Mouse (Mus musculus) urinary bladder, adult 18-20 months (tissue): ENCODE data around the gene Haus6.
A peak's percentile ranks its signal among the peaks of the same experiment; 100 is the strongest.

ENCODE experiments used
- DNase-seq, 2 experiments: peaks; one replicate each; pipeline ENCODE4 v3.0.0; 2022; ENCODE audit warnings: low spot score in 2 of 2, mixed read lengths in 2 of 2

Haus6 gene

DNA sequence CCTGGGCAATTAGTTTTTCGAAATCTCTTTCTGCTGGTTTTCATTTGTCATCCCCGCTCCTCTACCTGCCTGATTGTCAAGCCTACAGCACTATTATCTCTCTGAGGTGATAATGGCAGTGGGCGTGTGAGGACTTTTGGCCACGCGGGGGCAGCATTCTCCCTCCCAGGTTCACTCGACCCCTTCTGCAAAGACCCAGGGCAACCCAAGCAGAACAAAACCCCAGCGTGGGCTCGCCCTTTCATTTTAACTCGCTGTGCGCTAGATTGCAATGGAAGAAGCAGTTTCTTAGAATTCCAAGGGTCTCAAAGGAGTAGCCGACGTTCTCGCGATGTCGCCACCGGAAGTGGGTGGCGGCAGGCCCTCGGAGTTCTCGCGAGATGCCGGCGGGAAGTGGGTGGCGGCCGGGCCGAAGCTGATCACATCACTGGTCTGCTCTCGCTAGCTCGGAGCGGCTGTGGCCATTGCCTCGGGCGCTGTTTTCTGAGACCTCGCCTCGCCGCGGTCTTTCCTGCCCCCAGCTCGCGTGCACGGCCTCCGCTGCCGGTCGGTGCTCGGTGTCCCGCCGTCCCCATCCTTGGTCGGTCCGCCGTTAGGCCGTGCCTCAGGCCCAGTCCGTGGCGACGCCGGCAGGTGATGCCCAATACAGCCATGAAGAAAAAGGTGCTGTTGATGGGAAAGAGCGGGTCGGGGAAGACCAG, 36.4 kb downstream of the Haus6 start, which contains the start of gene Rraga:
Gene Rraga, plus strand, starts transcription at position 386 of the 701 bp plus-strand sequence.
- peak; percentile 94 to 96 for DNase-seq

DNA sequence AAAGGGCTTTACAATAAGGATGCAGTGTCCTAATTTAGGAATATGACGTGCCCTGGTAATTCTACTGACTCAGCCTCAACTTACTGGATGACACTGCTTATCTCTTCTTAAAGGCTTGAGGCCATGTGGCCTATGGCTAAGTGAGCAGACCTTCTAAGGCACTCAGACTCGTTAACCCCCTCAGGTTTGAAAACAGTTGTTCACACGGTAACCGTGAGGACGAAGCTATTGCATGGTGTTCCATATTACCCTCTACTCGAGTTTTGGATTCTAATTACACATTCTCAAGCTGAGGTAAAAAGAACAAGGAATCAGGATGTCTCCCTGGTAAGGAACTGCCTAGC, 36.9 kb downstream of the Haus6 start:
- no peak for DNase-seq

DNA sequence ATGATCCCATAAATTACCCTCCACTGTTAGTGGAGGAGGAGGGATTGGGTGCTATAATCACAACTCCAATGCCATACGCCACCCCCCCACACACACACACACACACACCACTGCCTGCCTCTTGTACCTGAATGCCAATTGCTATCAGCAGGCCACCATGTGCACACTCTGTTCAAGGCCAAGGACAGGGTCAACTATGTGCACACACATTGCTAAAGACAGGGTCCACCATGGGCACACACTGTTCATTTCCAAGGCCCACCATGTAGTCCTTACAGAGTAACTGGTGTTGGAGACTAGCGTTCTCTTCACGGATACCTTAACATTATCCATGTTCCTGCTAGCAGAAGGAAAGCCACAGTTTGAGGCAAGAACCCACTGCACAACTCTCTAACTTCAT, 50.8 kb downstream of the Haus6 start:
- DNase-seq, result no peak

DNA sequence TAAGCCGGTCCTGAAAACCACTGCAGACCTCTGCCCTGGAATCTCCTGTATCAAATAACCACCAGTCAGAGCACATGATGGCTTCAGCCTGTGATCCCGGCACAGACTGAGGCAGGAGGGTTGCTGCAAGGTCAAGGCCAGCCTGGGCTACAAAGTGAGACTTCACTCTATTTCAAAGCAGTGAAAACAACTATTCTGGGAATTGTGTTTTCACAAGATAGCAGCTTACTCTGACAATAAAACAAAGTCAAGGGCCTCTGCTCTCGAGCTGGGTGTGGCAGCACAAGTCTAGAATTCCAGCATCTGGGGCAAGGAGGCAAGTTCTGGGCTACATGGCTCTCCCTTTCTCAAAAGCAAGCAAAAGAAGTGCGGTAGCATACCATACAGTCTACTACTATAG, 52.8 kb downstream of the Haus6 start:
- no peak for DNase-seq

DNA sequence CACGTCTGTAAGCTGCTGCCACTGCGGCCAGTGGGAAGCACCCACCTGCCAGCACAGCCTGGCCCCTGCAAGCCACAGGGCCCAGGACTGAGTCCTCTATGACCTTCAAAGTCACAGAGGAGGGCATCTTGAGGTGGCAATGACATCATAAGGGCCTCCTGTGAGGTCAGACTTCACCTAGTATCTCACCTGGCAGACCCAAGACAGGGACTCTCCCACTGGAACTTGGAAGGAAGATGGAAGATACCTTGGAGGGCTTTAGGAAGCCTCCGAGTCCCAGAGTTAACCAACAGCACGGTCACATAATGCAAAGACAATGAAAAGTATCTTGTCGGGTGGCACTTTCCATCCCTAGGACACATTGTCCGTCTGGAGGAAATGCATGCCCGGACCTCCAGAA, 53.6 kb downstream of the Haus6 start, which contains the start of gene Saxo1:
Gene Saxo1, minus strand, starts transcription at position 101 of the 400 bp plus-strand sequence.
- DNase-seq, result no peak

DNA sequence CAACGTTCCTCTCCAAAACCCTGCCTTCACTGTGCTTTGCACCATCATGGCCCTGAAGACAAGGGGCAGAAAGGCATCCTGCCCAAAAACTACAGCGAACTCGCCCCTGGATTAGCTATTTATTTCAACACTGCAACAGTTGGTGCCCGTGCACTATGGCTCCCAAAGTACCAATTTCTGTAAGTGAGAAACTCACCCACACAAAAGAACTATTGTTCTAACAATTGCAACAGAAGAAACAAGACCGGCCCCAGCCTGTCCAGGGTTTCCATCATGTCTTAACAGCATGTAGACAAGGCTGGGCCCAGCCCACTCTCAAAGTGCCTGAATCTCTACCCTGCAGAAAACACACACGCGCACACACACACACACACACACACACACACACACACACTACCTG, 54.5 kb downstream of the Haus6 start:
- DNase-seq, result no peak

DNA sequence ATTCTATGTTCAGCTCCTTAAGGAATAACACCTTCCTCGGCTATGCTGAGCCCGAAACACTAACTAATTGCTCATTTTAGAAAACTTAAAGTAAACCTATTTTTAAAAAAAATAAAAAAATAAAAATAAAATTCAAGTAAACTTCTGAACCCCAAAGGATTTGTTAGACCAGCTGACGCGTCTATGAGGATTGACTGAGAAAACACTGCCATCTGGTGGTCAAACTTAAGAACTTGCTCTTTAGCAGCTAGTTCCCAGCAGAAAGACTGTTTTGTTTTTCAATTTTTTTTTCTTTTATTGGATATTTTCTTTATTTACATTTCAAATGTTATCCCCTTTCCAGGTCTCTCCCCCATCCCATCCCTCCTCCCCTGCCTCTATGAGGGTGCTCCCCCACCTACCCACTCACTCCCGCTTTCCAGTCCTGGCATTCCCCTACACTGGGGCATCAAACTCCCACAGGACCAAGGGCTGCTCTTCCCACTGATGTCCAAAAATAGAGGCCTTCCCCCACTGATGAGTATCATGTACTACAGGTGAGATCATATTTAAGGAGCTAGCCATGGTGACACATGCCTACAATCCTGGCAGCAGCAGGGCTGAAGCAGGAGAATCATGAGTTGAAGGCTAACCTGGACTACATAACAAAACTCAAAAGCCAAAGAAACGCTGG, 56.7 kb downstream of the Haus6 start:
- DNase-seq, result no peak

DNA sequence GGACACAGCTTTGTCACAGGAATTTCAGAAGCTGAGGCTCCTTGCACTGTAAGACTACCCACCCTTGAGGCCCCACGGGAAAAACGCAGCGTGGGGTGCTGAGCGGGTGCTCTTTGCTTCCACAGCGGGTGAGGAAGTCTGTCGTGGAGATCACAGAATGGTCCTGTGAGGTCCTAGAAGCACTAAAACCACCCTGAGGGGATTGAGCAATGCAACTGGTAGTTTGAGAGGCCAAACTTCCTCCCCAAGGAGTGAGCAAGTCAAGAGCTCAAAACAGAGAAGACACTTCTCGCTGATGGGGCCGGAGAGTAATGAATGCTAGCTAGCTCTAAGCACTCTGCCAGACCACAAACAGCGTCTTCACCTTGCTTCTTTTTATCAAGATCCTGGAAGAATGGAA, 63.5 kb downstream of the Haus6 start:
- DNase-seq, result no peak

DNA sequence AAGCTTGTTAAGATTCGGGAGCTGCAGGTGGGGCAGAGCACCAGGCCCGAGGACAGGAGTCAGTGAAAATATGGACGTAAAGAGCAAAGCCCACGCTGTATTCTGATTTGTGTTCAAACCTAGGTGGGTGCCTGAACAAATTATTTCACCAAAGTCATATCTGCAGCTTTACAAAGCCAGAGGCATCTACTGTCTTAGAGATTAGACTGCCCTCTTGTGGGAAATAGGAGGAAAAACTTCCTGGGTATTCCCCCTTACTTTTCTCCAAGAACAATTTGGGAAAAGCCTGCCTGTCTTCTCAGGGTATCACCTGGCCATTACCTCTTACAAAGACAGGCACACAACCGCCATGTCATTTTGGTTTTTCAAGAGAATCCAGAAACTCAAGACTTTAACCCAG, 66.2 kb downstream of the Haus6 start:
- DNase-seq, result no peak

DNA sequence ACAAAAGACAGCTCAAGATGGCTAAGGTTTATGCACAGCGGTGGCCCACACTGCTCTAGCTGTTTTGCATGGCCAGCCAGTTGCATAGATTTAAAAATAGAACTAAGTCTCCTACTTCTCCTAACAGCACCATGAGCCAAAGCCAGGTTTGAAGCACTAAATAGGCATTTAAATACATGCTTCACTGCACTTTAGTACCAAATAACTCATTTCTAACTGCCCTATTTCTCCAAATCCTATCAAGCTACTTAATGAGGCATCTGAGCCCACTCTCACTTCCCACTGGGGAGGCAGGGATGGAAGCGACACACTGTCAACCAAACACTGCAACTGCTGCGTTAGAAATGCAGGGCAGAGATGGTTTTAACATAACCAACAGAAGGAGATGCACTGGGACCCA, 67.9 kb downstream of the Haus6 start:
- DNase-seq, result no peak

DNA sequence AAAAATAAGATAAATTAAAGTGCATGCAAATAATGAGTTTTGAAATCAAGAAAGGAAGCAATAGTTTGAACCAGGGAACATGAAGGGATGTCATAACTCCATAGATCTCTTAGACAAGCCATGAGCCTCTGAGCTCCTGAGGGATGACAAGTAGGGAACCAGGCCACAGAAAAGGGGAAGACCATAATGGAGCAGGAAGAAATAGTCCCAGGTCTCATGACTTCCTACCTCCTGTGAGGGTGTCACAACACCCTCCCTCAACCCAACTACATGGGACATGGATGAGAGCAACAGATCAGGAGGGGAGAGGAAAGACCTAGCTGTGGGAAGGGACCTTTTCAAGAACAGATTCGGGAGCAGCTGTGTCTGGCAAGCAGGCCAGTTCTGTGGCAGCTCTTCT, 70.3 kb downstream of the Haus6 start:
- no peak for DNase-seq

DNA sequence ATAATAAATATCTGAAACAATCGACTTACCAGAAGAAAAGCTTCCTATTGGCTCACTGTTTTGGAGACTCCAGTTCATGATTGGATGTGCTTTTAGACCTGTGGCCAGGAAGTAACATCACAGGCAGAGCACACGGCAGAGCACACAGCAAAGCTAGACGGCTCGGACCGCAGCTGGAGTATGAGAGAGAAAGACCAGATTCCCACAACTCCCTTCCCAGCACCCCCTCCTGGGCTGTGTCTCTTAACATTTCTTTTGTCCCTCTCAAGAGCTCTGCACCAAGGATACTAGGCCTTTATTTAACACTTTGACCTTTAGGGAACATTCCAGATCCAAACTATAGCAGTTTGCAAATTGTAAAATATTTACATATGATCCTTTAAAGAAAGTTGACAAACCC, 72.9 kb downstream of the Haus6 start:
- no peak for DNase-seq

DNA sequence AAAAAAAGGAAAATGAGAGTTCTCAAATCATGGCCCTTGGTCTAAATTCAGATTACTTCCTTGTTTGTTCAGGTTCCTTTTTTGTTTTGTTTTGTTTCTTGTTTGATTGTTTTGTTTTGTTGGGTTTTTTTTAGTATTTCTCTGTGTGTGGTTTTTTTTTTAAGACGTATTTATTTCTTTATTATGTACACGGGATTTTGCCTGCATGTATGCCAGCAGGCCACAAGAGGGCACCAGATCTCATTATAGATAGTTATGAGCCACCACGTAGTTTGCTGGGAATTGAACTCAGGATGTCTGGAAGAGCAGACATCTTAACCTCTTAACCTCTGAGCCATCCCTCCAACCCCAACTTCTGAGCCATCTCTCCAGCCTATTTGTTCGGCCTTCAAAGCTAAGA, 73.9 kb downstream of the Haus6 start:
- DNase-seq, result no peak

DNA sequence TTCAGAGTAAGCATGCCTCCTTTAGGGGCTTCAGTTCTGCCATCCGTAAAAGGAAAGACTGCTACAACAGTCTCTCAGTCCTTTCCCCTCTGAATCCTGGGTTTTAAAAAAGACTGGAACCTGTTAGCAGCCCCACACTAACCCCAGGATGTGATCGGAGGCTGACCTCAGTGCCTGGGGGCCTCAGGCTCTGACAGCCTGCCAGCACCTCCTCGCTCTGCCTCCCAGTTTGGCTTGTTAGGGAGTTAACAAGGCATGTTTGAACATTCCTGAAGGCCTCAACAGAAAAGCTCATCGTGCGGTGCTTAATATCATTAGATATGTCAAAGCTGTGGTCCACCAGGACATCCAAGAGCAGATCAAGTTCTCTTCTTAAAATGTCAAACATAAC, 77.8 kb downstream of the Haus6 start:
- DNase-seq, result no peak

DNA sequence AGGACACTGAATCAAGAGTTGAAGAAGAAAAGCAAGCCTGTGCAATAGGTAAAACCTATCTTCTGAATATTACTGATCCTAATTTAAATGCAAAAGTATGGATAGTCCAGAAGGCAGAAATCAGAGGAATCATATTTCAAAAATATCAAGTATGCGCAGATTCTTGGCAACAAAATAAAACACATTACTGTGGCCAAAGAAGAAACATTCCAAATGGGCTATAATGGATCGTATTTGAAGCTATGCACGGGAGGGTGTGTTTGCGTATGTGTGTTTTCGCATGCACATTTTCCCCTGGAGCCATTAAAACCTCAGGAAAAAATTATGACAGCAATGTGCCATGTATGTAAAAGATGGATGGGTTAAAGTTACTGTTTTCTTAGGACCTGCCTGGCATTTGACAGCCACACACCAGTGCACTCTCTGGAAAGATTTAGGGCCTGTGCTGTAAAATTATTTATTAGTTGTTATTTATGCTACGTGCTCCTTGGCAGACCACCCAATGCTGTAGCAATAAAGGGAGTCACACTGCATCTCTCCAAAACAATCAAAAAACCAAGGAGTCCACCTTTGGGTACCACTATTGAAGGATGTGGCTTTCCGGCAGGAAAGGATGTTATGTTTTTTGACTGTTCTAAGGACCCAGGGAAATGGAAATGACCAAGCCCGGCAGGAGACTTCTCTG, 78.3 kb downstream of the Haus6 start:
- DNase-seq, result no peak

DNA sequence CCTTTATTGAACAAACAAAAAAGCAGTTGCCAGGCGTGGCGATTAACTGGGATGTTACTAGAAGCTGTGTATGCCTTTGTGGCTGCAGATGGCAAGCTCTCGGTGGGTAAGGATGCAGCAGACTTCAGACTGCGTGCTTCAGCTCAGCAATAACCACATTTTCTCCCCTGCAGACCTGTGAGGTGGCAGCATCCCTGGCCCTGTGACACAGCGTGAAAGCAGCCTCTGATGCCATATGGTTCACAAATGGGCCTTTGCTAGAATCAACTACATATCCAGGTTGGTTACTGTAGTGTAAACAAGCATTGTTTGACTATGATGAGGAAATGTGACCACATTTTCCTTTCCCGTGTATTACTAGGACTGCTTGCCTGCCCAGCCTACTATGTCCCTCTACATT, 82.7 kb downstream of the Haus6 start:
- no peak for DNase-seq
